Mouse (Mus musculus) megakaryocyte, embryonic 14.5 days (primary cell): ENCODE data around the gene Stk32c. TPM values are rescaled to one million over a fixed set of nuclear protein-coding genes. Genes with fewer than 3 reads are reported as not detected.

Source experiments
- H3K27me3 ChIP-seq: replicated peaks from 2 replicates; pipeline ENCODE3; 2012; ENCODE audit warnings: inconsistent platforms
- H3K36me3 ChIP-seq: replicated peaks from 2 replicates; pipeline ENCODE3; 2012; ENCODE audit warnings: low read length, inconsistent platforms, mixed read lengths
- H3K4me1 ChIP-seq: 2 replicates; pipeline ENCODE4 v1.6.1; 2012; ENCODE audit warnings: inconsistent platforms
- H3K4me3 ChIP-seq: replicated peaks from 2 replicates; pipeline ENCODE3; 2012; ENCODE audit warnings: moderate library complexity, mild to moderate bottlenecking, inconsistent platforms
- H3K9me3 ChIP-seq: 2 replicates; pipeline ENCODE4 v1.6.1; 2012; ENCODE audit warnings: inconsistent platforms
- FLI1 ChIP-seq: IDR thresholded peaks from 2 replicates; pipeline ENCODE4 v1.6.1; 2012; ENCODE audit warnings: low read length, inconsistent platforms, mixed read lengths
- GATA1 ChIP-seq: IDR thresholded peaks from 3 replicates; pipeline ENCODE4 v1.6.1; 2012; ENCODE audit warnings: mixed read lengths, low read length, inconsistent platforms, borderline replicate concordance
- polyA plus RNA-seq: library from polyadenylated mRNA; stranded (reverse); fragments of >175 nt; gene quantifications from 2 replicates; pipeline ENCODE4 v1.2.3, GENCODE M21; 2012; ENCODE audit warnings: low replicate concordance; ENCODE audit not compliant: insufficient read depth

Stk32c gene
- polyA plus RNA-seq, 1 experiment = not detected

DNA sequence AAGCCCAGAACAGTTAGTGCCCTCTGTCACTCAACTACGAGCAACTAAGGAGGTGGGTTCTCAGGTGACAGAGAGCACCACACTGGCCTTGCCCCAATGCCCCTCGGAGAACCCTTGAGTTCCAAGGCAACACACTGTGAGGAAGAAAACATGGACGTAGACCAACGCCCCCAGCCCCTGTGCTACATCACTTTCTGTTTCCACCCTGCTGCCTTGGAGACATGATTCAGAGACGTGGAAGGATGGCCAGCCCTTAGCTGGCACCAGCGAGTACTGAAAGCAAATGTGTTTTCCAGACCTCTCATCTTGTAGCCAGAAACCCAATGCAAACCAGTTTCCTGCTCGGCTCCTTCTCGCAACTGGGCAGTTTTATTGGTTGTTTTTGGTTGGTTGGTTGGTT lies 26.7 kb downstream of the Stk32c start:
- Histone ChIP-seq H3K9me3 (peaks cover 23% of the 10 kb centered on the region), H3K4me3 (no peak overlapping the region), H3K4me1 (peaks cover 17% of the 10 kb centered on the region), H3K27me3 (peaks cover 81% of the 10 kb centered on the region), H3K36me3 (no peaks in the 10 kb centered on the region)
- TF ChIP-seq GATA1 (no peak), FLI1 (no peak)

DNA sequence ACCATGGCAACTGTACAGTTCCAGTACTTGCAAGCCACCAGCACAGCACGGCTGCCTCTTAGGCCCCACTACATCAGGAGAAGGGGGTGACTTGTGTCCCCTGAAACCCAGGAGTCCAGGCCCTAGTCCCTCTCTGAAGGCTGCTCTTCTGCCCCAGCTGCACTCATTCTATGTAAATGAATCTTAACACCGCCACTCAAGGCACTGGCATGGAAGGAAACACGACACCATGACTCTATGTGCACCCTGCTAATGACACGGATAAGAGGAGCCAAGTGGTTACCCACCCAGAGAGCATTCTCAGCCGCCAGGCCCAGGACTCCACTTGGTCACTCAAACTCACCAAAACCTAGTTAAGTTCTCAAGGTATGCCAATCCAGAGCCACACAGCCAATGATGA lies 27.1 kb downstream of the Stk32c start:
- Histone ChIP-seq H3K27me3 (peaks cover 81% of the 10 kb centered on the region), H3K9me3 (peaks cover 18% of the 10 kb centered on the region), H3K4me1 (peaks cover 17% of the 10 kb centered on the region), H3K36me3 (no peaks in the 10 kb centered on the region), H3K4me3 (no peak overlapping the region)
- TF ChIP-seq FLI1 = no peak
- TF ChIP-seq GATA1 = no peak

DNA sequence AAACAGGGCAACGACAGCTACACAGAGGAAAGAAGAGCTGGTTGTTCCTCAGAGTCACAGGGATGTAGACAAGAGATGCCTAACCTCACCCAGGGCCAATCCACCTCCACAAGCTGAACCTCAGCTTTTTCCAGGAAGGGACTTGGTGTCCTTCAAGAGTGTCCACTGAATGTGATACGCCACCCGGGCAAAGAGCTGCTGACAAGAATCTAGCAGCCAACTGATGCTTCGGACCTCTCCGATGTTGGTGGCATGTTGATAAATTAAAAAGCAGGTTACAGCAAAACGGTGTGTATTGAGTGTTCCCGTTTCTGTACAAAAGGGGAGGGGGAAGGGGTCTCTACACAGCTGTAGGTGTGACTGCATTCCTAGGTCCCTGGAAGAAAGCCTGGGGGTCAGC lies 28.3 kb downstream of the Stk32c start:
- Histone ChIP-seq H3K36me3 (no peaks in the 10 kb centered on the region), H3K27me3 (peaks cover 79% of the 10 kb centered on the region), H3K4me3 (no peak overlapping the region), H3K9me3 (peaks cover 12% of the 10 kb centered on the region), H3K4me1 (peaks cover 17% of the 10 kb centered on the region)
- no peak for TF ChIP-seq GATA1
- TF ChIP-seq FLI1 = no peak

DNA sequence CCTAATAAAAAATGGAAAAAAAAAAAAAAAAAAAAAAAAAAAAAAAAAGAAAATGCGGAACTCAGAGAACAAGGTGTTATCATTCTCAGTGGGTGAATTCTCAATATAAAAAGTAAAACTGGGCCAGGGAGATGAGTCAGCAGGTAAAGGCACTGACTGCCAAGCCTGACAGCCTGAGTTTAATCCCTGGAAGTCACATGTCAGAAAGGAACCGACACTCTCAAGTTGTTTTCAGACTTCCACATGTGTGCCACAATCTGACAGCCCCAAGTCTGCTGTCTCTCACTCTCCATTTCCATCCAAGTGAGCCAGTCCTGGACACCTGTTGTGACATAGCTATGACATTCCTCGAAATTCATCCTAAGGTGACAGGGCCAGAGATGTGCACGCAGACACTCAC lies 28.7 kb downstream of the Stk32c start:
- Histone ChIP-seq H3K9me3 (peaks cover 13% of the 10 kb centered on the region), H3K4me3 (no peak overlapping the region), H3K4me1 (peaks cover 17% of the 10 kb centered on the region), H3K27me3 (peaks cover 82% of the 10 kb centered on the region), H3K36me3 (no peaks in the 10 kb centered on the region)
- TF ChIP-seq FLI1 = no peak
- no peak for TF ChIP-seq GATA1

DNA sequence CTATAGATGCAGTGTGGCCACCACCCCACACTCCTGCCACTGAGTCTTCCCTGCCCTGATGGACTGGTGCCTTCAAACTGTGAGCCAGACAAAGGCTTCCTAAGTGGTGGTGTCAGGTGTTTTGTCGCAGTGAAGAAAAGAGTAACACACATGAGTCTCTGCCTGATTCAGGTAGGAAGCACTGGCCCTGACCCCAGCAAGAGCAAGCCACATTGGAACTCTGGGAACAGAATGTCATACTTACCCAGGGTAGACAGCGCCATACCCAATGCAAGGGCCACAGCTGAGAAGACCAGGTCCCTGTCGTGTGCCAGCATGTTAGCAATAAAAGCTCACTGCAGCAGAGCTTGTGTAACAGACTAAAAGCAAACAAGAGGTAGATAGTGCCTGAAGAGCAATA lies 33.0 kb downstream of the Stk32c start:
- no peak overlapping the region for H3K4me3 ChIP-seq
- H3K4me1 ChIP-seq = no peaks in the 10 kb centered on the region
- peaks cover 83% of the 10 kb centered on the region for H3K27me3 ChIP-seq
- H3K36me3 ChIP-seq = no peaks in the 10 kb centered on the region
- TF ChIP-seq GATA1 = no peak
- TF ChIP-seq FLI1 = no peak
- H3K9me3 ChIP-seq = peaks cover 6% of the 10 kb centered on the region

DNA sequence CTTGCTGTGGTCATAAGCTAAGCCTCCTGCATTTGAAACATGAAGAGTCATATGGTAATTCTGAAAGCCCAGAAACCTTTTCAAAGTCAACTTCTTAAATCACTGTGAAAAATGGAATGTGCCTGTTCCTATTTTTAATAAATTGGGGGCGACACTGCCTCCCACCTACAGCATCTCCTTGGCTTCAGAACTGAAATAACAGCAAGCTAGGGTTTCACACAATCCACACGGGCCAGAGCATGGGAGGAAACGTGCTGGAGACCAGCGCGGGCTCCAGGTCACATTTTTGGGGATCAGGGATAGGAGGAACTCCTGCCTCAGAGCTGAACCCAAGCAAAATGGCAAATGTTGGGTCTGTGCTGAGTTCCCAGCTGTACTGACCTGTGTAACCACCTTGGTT lies 33.8 kb downstream of the Stk32c start:
- Histone ChIP-seq H3K9me3 (peaks cover 6% of the 10 kb centered on the region), H3K36me3 (no peaks in the 10 kb centered on the region), H3K27me3 (peaks cover 83% of the 10 kb centered on the region), H3K4me3 (no peak overlapping the region), H3K4me1 (no peaks in the 10 kb centered on the region)
- no peak for TF ChIP-seq FLI1
- no peak for TF ChIP-seq GATA1

DNA sequence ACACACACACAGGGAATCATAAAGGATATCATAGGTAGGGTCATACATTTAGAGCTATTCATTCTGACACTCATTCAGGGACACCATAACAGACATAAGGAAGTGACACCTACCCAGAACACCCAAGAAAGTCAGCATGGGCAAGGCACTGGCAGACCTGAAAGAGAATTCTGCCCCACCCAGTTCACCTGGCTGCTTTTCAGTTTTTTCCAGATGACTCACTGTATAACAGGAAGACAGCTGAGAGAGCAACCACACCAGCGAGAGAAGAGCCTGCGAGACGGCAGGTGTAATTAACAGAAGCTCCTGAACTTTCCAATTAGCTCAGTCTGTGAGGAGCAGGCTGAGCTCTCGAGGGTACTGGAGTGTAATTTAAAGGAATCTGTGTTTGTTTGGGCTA lies 44.0 kb downstream of the Stk32c start:
- TF ChIP-seq FLI1 (no peak), GATA1 (no peak)
- H3K4me1 ChIP-seq = no peaks in the 10 kb centered on the region
- no peaks in the 10 kb centered on the region for H3K36me3 ChIP-seq
- peaks cover 76% of the 10 kb centered on the region for H3K27me3 ChIP-seq
- peaks cover 23% of the 10 kb centered on the region for H3K9me3 ChIP-seq
- H3K4me3 ChIP-seq = no peak overlapping the region

DNA sequence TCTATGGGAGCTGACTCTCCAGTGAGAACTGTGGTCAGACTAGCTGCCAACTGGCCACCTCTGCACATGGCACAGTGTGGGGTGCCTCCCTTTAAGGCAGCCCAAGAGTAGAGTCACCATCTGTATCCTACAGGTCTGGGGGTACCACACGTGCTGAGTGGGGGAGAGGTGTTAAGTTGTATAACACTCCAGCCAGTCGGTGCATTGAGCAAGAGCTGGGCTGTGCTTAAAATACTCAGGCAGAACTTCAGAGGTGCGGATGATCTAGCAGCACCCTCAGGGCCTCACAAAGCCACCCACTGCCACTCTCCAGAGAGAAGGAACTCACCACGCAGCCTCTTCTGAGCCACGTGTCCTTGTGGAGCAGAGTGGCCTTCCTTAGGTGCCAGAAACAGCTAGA lies 48.7 kb downstream of the Stk32c start:
- Histone ChIP-seq H3K27me3 (peaks cover 57% of the 10 kb centered on the region), H3K4me1 (no peaks in the 10 kb centered on the region), H3K4me3 (no peak overlapping the region), H3K36me3 (no peaks in the 10 kb centered on the region), H3K9me3 (peaks cover 23% of the 10 kb centered on the region)
- no peak for TF ChIP-seq FLI1
- no peak for TF ChIP-seq GATA1

DNA sequence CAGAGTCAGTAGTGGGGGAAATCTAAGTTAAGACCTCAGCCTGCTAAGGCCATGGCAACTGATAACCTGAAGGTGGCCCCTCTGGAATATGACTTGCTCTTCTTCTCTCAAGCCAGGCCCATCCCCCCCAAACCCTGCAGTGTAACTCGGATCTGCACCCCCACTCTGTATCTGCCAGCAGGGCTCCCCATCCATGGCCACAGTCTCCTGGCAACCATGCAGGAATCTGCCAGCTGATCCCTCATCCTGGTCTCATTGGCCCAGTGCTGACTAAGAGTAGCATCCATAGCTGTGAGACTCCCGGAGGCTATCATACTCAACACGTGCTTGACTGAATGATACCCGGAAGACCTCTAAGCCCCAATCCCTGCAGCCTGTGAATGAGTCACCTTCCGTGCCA lies 54.2 kb downstream of the Stk32c start:
- no peak for TF ChIP-seq FLI1
- no peak for TF ChIP-seq GATA1
- Histone ChIP-seq H3K9me3 (no peaks in the 10 kb centered on the region), H3K27me3 (peaks cover 71% of the 10 kb centered on the region)

DNA sequence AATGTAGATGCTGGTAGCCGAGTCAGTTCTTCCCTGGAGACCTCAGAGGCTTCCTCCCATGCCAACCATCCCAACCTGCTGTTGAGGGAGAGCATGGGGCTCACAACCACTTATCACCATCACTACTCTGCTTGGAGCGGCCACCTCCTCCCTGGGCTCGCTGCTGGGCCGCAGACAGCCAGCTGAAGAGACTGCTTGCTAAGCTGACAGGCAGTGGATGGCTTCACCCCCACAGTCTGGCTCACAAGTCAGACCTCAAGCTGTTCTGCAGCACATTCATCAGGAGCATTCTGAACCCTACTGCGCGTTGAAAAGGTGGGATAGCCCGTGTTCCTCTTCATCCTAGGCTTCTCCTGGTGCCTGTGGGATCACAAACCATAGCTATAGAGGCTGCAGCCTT lies 54.6 kb downstream of the Stk32c start:
- TF ChIP-seq GATA1 (no peak), FLI1 (no peak)
- Histone ChIP-seq H3K9me3 (no peaks in the 10 kb centered on the region), H3K4me3 (no peak overlapping the region), H3K36me3 (no peaks in the 10 kb centered on the region), H3K27me3 (peaks cover 75% of the 10 kb centered on the region), H3K4me1 (peaks cover 37% of the 10 kb centered on the region)

More for the DNA sequence above, 54.2 kb downstream of the Stk32c start:
- Histone ChIP-seq H3K36me3 (no peaks in the 10 kb centered on the region), H3K4me1 (peaks cover 37% of the 10 kb centered on the region), H3K4me3 (no peak overlapping the region)

DNA sequence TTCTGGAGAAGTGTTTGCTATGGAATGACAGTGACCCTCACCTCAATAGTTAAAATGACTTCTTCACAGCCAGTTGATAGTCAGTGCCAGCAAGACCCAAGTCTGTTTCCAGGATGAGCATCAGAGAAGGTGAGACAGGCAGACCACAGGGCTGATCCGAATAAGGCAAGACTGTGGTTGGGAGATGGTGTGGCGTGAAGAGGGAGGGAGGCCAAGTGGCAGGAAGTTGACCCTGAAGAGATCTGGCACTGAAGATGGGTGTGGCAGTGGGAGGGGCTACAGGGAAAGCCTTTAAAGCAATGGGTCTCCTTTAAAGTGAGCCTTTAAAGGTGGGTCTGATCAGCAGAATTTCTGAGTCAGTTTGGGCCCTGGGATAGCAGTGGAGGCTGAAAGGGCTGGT lies 55.6 kb downstream of the Stk32c start:
- H3K9me3 ChIP-seq = no peaks in the 10 kb centered on the region
- H3K27me3 ChIP-seq = peaks cover 81% of the 10 kb centered on the region
- TF ChIP-seq GATA1 (no peak), FLI1 (no peak)
- peaks cover 47% of the 10 kb centered on the region for H3K4me1 ChIP-seq
- H3K36me3 ChIP-seq = no peaks in the 10 kb centered on the region
- no peak overlapping the region for H3K4me3 ChIP-seq
